Mouse (Mus musculus) testis, postnatal 14 days (tissue): ENCODE measurements around the gene Klhl8.
A peak's percentile ranks its signal among the peaks of the same experiment; 100 is the strongest.
"Not testable (repeated sequence)": the region's sequence is repeated elsewhere in the genome, so short reads cannot be mapped to it uniquely, and the experiment has no call there.

Experiments used
- DNase-seq: peaks from one replicate; pipeline ENCODE4 v3.0.0; 2021; ENCODE audit warnings: low spot score

The Klhl8 gene

GRCm38 (mm10) chr5:103910748-103911409 is at the start of gene Klhl8:
TSS of gene Klhl8 (minus strand) at chr5:103911259.
- DNase-seq = peak; percentile 87

GRCm38 (mm10) chr5:103954638-103955037 is 43.6 kb upstream of the Klhl8 start:
- DNase-seq = no peak

- DNase-seq = no peak
These were observed 42.4 kb upstream of the Klhl8 start for GRCm38 (mm10) chr5:103953135-103954083.

GRCm38 (mm10) chr5:103950138-103950537 is 39.1 kb upstream of the Klhl8 start:
- not testable (repeated sequence) for DNase-seq

- no peak for DNase-seq
These were observed 32.1 kb upstream of the Klhl8 start for GRCm38 (mm10) chr5:103943183-103943582.

GRCm38 (mm10) chr5:103939856-103940255 is 28.8 kb upstream of the Klhl8 start:
- DNase-seq = no peak

GRCm38 (mm10) chr5:103939350-103939652 is 28.2 kb upstream of the Klhl8 start:
- DNase-seq = no peak

GRCm38 (mm10) chr5:103938547-103939349 is 27.7 kb upstream of the Klhl8 start:
- DNase-seq = peak; percentile 46

- no peak for DNase-seq
These were observed 26.0 kb upstream of the Klhl8 start for GRCm38 (mm10) chr5:103936906-103937589.

GRCm38 (mm10) chr5:103931924-103932323 is 20.9 kb upstream of the Klhl8 start:
- DNase-seq = not testable (repeated sequence)

- no peak for DNase-seq
These were observed 19.5 kb upstream of the Klhl8 start for GRCm38 (mm10) chr5:103930511-103930910.

- no peak for DNase-seq
These were observed 17.1 kb upstream of the Klhl8 start for GRCm38 (mm10) chr5:103928196-103928550.

GRCm38 (mm10) chr5:103927429-103928195 is 16.6 kb upstream of the Klhl8 start:
- peak; percentile 84 for DNase-seq

GRCm38 (mm10) chr5:103926398-103926797 is 15.3 kb upstream of the Klhl8 start:
- peak; percentile 53 for DNase-seq

- no peak for DNase-seq
These were observed 12.7 kb upstream of the Klhl8 start for GRCm38 (mm10) chr5:103923755-103924154.

- no peak for DNase-seq
These were observed 12.0 kb upstream of the Klhl8 start for GRCm38 (mm10) chr5:103923101-103923500.

GRCm38 (mm10) chr5:103922436-103922835 is 11.4 kb upstream of the Klhl8 start:
- no peak for DNase-seq

GRCm38 (mm10) chr5:103919497-103919896 is 8.4 kb upstream of the Klhl8 start:
- DNase-seq = no peak

GRCm38 (mm10) chr5:103918233-103918632 is 7.2 kb upstream of the Klhl8 start:
- DNase-seq = no peak

- no peak for DNase-seq
These were observed 6.4 kb upstream of the Klhl8 start for GRCm38 (mm10) chr5:103917357-103917895.
